Mouse (Mus musculus) thymus, adult 2 months (tissue): ENCODE results near the gene Catsperd. TPM values are rescaled to one million over a fixed set of nuclear protein-coding genes. Genes with fewer than 3 reads are reported as not detected.

ENCODE experiments used
- DNase-seq: peaks from one replicate; pipeline ENCODE4 v3.0.0; 2021
- H3K27ac ChIP-seq: fragments of 200-500 bp; 2 replicates; pipeline ENCODE4 v1.5.1; 2012; ENCODE audit warnings: low read length, control low read depth; ENCODE audit not compliant: control insufficient read depth, insufficient read depth
- H3K27me3 ChIP-seq: fragments of 200-500 bp; 2 replicates; pipeline ENCODE4 v1.6.1; 2012; ENCODE audit warnings: mild to moderate bottlenecking, low read length, moderate library complexity, mixed read lengths; ENCODE audit not compliant: control insufficient read depth, insufficient read depth
- H3K36me3 ChIP-seq: fragments of 200-500 bp; 2 replicates; pipeline ENCODE4 v1.6.1; 2012; ENCODE audit warnings: mild to moderate bottlenecking, low read length, moderate library complexity; ENCODE audit not compliant: control insufficient read depth, insufficient read depth
- H3K4me1 ChIP-seq: fragments of 200-500 bp; replicated peaks from 2 replicates; pipeline ENCODE4 v1.6.1; 2012; ENCODE audit warnings: low read length; ENCODE audit not compliant: control insufficient read depth, insufficient read depth
- H3K4me3 ChIP-seq: fragments of 200-500 bp; 2 replicates; pipeline ENCODE4 v1.5.1; 2012; ENCODE audit warnings: mild to moderate bottlenecking, low read length, control low read depth, moderate library complexity; ENCODE audit not compliant: control insufficient read depth, insufficient read depth
- CTCF ChIP-seq: fragments of 200-500 bp; IDR thresholded peaks from 2 replicates; pipeline ENCODE4 v1.5.1; 2012; ENCODE audit warnings: mild to moderate bottlenecking, control low read depth, low read length, moderate library complexity, borderline replicate concordance; ENCODE audit not compliant: control insufficient read depth, poor library complexity, insufficient read depth; ENCODE audit errors: extremely low read depth
- POLR2A ChIP-seq: fragments of 200-500 bp; IDR thresholded peaks from 2 replicates; pipeline ENCODE4 v1.6.1; 2012; ENCODE audit warnings: mild to moderate bottlenecking, low read length, control low read depth, moderate library complexity; ENCODE audit not compliant: control insufficient read depth, poor library complexity, insufficient read depth; ENCODE audit errors: extremely low read depth
- WGBS: fragments of 180-500 bp; shearing (Covaris S2); methylation state at CpG from one replicate; pipeline ENCODE4 v1.1.7; 2018; 5-methylcytosine and 5-hydroxymethylcytosine counted together
- polyA plus RNA-seq: library from polyadenylated mRNA; depleted of rRNA; stranded (reverse); fragments of >200 nt; gene quantifications from 2 replicates; pipeline ENCODE4 v1.2.3, GENCODE M21; 2012; rRNA removed

Gene Catsperd
- polyA plus RNA-seq, 1 experiment, result 0.51 TPM

GRCm38 (mm10) chr17:56709708-56710107 is 81.8 kb downstream of the Catsperd start:
- WGBS, result 97% methylated on average over 3 of the region's 3 CpGs
- Histone ChIP-seq H3K4me1 (no peaks in the 10 kb centered on the region), H3K27ac (no peak overlapping the region), H3K36me3 (peaks cover 71% of the 10 kb centered on the region), H3K4me3 (no peak overlapping the region), H3K27me3 (no peaks in the 10 kb centered on the region)
- TF ChIP-seq CTCF (no peak), POLR2A (no peak)
- no peak for DNase-seq

Other genes starting within 250 kb of the Catsperd start
- 235 and 305 TPM in 2 replicates for gene Ptprs, start 151.7 kb upstream of the Catsperd start, polyA plus RNA-seq
- 0.67 TPM in 1 of 2 replicates, not detected in the other for gene Znrf4, start 115.7 kb upstream of the Catsperd start, polyA plus RNA-seq
- gene Gm20219, start 73.8 kb upstream of the Catsperd start, polyA plus RNA-seq, result 10.6 and 13.1 TPM in 2 replicates
- 196 and 199 TPM in 2 replicates for gene Safb2, start 43.6 kb upstream of the Catsperd start, polyA plus RNA-seq
- gene Safb, start 43.3 kb upstream of the Catsperd start, polyA plus RNA-seq, result 196 and 222 TPM in 2 replicates
- gene 2410015M20Rik, start 18.4 kb upstream of the Catsperd start, polyA plus RNA-seq, result 117 and 145 TPM in 2 replicates
- 3,463 and 3,864 TPM in 2 replicates for gene Rpl36, start 14.7 kb upstream of the Catsperd start, polyA plus RNA-seq
- gene Lonp1, start 1.3 kb upstream of the Catsperd start, polyA plus RNA-seq, result 74.5 and 82.6 TPM in 2 replicates
- gene Ranbp3, start 45.2 kb downstream of the Catsperd start, polyA plus RNA-seq, result 187 and 191 TPM in 2 replicates
- 601 and 855 TPM in 2 replicates for gene Ndufa11, start 89.6 kb downstream of the Catsperd start, polyA plus RNA-seq
- gene Vmac, start 89.9 kb downstream of the Catsperd start, polyA plus RNA-seq, result 52.3 and 58.9 TPM in 2 replicates
- 37.6 and 44.4 TPM in 2 replicates for gene Nrtn, start 129.4 kb downstream of the Catsperd start, polyA plus RNA-seq
- 142 and 157 TPM in 2 replicates for gene Dus3l, start 136.6 kb downstream of the Catsperd start, polyA plus RNA-seq
- 4.1 and 4.5 TPM in 2 replicates for gene Prr22, start 142.1 kb downstream of the Catsperd start, polyA plus RNA-seq
- gene Rfx2, start 202.9 kb downstream of the Catsperd start, polyA plus RNA-seq, result 31.3 and 44.2 TPM in 2 replicates
- 0.11 TPM in 1 of 2 replicates, not detected in the other for gene Acsbg2, start 246.3 kb downstream of the Catsperd start, polyA plus RNA-seq
- gene 1700061G19Rik, start 247.3 kb downstream of the Catsperd start, polyA plus RNA-seq, result 0.10 and 0.19 TPM in 2 replicates